Mouse (Mus musculus): ENCODE data around the gene Ankrd55.

DNA sequence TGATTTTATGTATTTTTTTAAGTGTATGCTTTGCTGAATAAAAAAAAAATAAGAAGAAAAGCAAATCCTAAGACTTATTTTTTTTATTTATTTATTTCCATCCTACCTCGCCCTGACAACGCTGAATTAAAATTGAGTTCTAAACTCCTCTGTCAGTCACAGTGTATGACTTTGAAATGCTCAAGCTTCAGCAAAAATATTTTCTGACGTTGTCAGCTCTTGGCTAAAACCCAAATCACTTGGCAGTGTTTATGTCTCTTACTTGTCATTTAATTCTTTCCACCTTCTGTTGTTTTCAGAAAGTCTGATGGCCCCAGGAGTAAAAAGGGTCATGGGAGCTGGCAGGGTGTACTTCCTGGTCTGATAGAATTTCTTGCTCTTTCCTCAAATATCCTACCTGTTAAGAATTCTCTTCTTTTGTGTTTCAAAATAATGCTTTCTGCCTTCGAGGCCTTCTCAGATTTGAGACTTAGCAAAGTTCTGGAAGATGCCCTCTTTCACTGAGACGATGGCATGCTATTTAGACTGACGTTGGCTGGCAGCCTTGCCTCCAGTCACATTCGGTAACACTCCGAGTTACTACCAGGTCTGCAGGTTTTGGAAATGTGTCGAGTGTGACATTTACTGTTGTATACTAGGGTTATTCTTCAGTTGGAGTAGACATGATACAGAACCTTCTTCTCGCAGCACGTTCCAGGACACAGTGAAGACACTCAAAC lies 95.8 kb downstream of the Ankrd55 start:
- TF ChIP-seq CTCF (IDR thresholded peaks at IDR 0.05; ENCODE audit: borderline replicate concordance, insufficient read depth, low read length) (no peak), POLR2A (IDR thresholded peaks at IDR 0.05; ENCODE audit: low read depth, low read length) (no peak)

Measured in embryonic fibroblast, embryonic 13.5 days (primary cell).